Mouse (Mus musculus) adrenal gland, adult 8-10 months (tissue): ENCODE data around the gene Icosl. TPM values are rescaled to one million over a fixed set of nuclear protein-coding genes. Genes with fewer than 3 reads are reported as not detected.
"Not testable (repeated sequence)": the region's sequence is repeated elsewhere in the genome, so short reads cannot be mapped to it uniquely, and the experiment has no call there.

Experiments
- DNase-seq: peaks from one replicate; pipeline ENCODE4 v3.0.0; 2022
- total RNA-seq, 4 experiments: library from RNA; stranded (reverse); gene quantifications; 2 replicates each; pipeline ENCODE4 v1.2.4; 2022

The Icosl gene
- total RNA-seq, 4 experiments from 2014 or later, result 17.7 to 20.6 (median 18.7) TPM

DNA sequence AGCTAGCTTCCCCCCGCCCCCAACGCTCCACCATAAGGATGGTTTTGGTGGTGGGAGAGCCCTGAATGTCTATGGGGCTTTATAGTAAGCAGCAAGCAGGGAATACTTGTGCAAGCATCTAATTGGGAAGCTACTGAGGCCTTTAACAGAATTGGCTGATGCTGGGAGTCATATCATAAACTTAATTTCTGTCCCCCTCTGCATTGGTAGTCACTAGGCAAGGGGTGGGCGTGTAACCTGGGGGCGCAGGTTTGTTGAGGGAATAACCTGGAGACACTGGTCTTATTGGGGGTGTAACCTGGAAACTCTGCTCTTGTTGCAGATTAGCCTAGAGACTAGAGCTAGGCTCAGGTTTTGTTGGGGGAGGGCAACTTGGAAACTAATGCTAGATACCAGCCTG is 50.3 kb downstream of the Icosl start:
- no peak for DNase-seq

DNA sequence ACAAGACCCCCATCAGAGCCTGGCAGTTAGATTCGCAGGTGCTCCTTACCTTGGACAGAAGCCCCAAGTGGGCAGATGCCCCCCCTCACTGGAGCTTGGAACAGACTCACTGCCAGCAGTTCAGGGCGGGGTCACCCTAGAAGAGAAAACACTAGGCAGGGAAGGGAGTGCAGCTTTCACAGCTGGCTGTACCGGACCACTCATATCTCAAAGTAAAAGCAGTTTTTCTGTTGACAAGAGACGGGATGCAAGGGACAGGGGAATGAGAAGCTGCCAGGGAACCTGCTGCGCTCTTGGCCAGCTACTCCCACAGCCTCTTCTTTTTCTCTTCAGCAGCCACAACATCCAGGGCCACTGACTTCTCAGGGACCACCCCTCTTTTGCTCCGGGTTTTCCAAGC is 55.0 kb downstream of the Icosl start:
- not testable (repeated sequence) for DNase-seq

DNA sequence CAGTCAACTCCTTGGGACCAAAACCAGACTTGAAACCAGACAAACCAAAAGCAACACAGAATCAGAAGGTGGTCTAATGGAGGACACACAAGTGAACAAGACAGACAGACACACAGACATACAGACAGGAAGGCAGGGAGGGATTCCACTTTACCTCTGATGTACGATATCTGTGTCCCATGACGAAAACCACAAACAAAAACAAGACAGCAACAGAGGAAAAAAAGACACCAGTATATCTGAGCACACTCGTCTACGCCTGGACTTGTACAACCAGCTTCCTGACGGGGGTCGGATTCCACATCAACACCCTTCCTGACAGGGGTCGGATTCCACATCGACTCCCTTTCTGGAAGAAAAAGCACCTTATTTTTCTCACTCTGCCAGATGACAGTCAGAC is 56.0 kb downstream of the Icosl start:
- not testable (repeated sequence) for DNase-seq

DNA sequence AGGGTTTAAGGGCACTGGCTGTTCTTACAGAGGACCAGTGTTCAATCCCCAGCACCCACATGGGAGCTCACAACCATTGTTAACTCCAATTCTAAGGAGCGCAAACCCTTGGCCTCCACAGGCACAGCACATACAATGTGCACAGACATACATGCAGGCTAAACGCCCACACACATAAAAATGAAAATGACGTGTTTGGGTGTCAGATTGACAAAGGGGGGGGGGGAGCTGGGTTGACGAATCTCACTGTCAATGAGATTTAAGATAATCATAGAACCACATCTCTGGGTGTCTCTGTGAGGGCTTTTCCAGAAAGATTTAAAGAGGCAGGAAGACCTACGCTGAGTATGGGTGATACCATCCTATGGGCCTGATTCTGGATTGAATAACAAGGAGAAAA is 57.2 kb downstream of the Icosl start:
- no peak for DNase-seq

DNA sequence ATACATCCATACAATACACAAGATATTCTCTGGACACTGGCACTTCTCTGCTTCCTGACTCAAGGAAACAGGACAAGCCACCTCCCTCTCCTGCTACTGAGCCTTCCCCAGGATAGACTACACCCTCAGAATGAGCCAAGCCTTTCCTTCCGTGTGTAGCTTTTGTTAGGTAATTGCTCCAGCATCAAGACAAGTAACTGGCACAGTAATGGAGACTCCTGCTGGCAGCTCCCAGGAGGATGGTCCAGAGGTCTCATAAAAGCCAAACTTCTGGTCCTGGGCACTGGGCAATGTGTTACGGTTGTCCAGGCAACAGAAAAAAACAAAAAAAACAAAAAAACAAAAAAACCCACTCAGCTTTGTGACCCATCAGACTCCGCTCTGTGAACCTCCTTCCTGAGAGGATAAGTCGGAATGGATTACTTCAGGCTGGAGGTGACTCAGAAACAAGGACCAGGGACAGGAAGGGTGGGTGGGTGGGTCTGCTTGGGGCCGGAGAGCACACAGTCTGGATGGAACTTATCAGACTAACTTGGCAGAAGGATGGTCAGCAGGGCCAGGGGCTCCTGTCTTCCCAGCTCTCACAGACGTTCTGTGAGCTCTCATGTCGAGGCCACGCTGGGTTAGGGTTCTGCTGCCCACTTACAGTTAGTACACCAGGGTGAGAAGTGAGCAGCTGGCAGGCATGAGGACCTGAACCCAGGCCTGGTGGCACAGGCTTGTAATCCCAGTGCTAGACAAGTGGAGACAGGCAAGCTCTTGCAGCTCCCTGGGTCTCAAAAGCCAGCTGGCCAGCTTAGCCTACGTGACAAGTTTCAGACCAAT is 58.2 kb downstream of the Icosl start:
- no peak for DNase-seq

DNA sequence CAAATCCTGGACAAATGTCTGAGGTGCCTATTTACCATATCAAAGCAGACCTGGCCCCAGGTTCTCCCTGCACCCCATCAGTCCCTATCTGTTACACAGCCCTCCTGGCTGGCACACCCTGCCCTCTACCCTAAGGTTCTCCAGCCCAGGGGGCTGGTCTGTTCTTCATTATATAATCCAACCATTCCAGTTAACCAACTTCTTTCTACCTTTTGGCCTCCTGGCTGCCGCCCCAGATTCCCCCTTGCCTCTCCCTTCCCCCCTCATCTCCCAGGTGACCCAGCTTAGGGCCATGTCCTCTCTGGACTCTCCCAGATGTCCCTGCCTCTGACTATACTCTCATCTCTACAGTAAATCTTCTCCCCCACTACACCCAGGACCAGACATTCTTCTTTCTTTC is 58.8 kb downstream of the Icosl start:
- DNase-seq, result no peak

DNA sequence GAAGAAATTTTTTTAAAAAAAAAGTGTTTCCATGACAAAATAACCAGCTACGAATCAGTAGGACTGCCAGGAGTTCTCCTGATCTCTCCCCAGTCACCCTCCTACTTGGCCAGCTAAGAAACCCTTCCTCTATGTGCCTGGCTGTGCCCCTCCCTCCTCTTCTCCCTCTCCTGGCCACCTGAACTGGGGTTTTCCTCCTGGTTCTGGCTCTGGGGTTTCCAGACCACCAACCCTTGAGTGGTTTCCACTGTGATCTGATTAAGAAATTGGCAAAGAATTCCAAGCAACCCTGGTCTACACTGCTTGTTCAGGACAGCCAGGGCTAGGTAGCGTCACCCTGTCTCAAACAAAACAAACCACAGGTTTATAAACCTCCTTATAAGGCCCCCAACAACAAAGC is 59.5 kb downstream of the Icosl start:
- DNase-seq, result no peak

DNA sequence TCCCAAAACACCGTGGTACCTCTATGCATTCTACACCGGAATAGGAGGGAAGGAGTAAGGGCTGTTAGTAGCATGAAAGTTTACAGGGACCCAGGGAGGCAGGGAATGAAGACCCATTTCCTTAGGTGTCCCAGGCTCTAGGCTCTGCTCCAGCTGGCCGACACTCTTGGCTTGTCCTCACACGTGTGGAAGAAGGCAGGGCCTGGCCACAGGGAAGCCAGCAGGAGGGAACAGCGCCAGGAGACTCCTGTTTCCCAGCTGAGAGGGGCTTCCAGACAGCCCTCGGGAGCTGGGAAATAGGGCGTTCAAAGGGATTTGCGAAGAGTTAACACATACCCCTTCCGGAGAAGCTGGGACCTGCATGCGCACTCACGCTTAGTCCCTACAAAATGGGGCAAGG is 60.3 kb downstream of the Icosl start:
- no peak for DNase-seq

DNA sequence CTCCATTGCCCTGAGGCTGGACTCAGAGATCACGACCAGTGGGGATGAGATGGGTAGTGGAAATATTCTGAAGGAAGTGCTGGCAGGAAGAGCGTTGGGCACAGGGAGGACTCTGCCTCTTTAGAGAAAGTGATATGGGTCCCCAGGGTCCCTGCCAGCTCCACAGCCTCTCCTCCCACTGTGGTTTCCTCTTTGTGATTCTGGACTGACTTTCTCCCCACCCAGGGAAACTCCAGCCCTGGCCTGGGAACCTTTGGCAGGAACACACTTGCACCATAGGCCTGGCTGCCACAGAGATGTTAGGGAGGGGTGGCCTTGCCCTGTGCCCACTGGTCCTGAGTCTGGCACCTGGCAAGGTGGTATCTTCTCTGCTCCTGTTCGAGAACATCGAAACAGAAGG is 60.9 kb downstream of the Icosl start:
- DNase-seq, result no peak

Other genes starting within 250 kb of the Icosl start
- gene Krtap10-4, start 242.2 kb upstream of the Icosl start, total RNA-seq, result not detected
- gene Krtap10-10, start 233.4 kb upstream of the Icosl start, total RNA-seq, result not detected
- not detected for gene Gm36176, start 222.5 kb upstream of the Icosl start, total RNA-seq
- not detected for gene Gm10318, start 216.4 kb upstream of the Icosl start, total RNA-seq
- not detected for gene Gm3285, start 207.3 kb upstream of the Icosl start, total RNA-seq
- 10 to 100 TPM in 1 of 4 experiments, 1 to 10 TPM in 3; 5.5 to 10.8 (median 7.3) TPM for gene Lrrc3, start 166.8 kb upstream of the Icosl start, total RNA-seq
- 10 to 100 TPM in 2 of 4 experiments, 1 to 10 TPM in 2; 2.2 to 10.4 (median 7.6) TPM for gene Trpm2, start 98.7 kb upstream of the Icosl start, total RNA-seq
- 10 to 100 TPM; 18.8 to 41.2 (median 28.6) TPM for gene 1810043G02Rik, start 90.8 kb upstream of the Icosl start, total RNA-seq
- gene Pfkl, start 59.2 kb upstream of the Icosl start, total RNA-seq, result 100 to 1,000 TPM in 1 of 4 experiments, 10 to 100 TPM in 3; 79.7 to 108 (median 89.6) TPM
- 10 to 100 TPM in 3 of 4 experiments, 1 to 10 TPM in 1; 4.3 to 41.2 (median 20.8) TPM for gene Dnmt3l, start 27.4 kb upstream of the Icosl start, total RNA-seq
- not detected for gene Aire, start 25.7 kb upstream of the Icosl start, total RNA-seq
- gene D10Jhu81e, start 100.5 kb downstream of the Icosl start, total RNA-seq, result 100 to 1,000 TPM; 187 to 284 (median 230) TPM
- 10 to 100 TPM; 20.1 to 22.4 (median 21.3) TPM for gene Pwp2, start 115.8 kb downstream of the Icosl start, total RNA-seq
- 10 to 100 TPM; 59.1 to 66.4 (median 60.2) TPM for gene Trappc10, start 175.3 kb downstream of the Icosl start, total RNA-seq